Mouse (Mus musculus) CH12.LX (cell line): ENCODE results near the gene Ankrd2. TPM values are rescaled to one million over a fixed set of nuclear protein-coding genes. Genes with fewer than 3 reads are reported as not detected.

Experiments used
- DNase-seq: peaks from one replicate; pipeline ENCODE4 v3.0.0-alpha.2; 2013; ENCODE audit errors: extremely low read depth
- H3K27ac ChIP-seq: 2 replicates; pipeline ENCODE4 v1.5.1; 2012; ENCODE audit warnings: low read depth, mild to moderate bottlenecking, control low read depth, moderate library complexity; ENCODE audit not compliant: insufficient read depth
- H3K27me3 ChIP-seq: replicated peaks from 2 replicates; pipeline ENCODE3; 2012; ENCODE audit warnings: inconsistent platforms
- H3K36me3 ChIP-seq, 2 experiments: replicated peaks in 1 of 2; 2 replicates each; pipeline versions ENCODE3 to v1.6.1; 2012; ENCODE audit warnings: inconsistent platforms in 1 of 2, low read length in 1 of 2, mild to moderate bottlenecking in 1 of 2, mixed read lengths in 1 of 2, moderate library complexity in 1 of 2; ENCODE audit not compliant: control insufficient read depth in 1 of 2, insufficient read depth in 1 of 2
- H3K4me1 ChIP-seq, 2 experiments: 2 replicates each; pipeline ENCODE4 v1.6.1; 2012; ENCODE audit warnings: inconsistent platforms in 1 of 2, moderate library complexity in 1 of 2; ENCODE audit not compliant: insufficient read depth in 2 of 2, control insufficient read depth in 1 of 2
- H3K4me2 ChIP-seq: 2 replicates; pipeline ENCODE4 v1.6.1; 2012; ENCODE audit warnings: low read depth, mild to moderate bottlenecking, control low read depth; ENCODE audit not compliant: poor library complexity, insufficient read depth, severe bottlenecking
- H3K4me3 ChIP-seq, 3 experiments: fragments of 150-350 bp in 1 of 3; sonication (generic) in 1 of 3; replicated peaks in 1 of 3; 2 replicates each; pipeline versions ENCODE3 to v1.5.1; 2011 to 2012; ENCODE audit warnings: low read depth in 2 of 3, low read length in 2 of 3, mild to moderate bottlenecking in 2 of 3, moderate library complexity in 2 of 3, control low read depth in 1 of 3, improper control_type of control experiment in 1 of 3, inconsistent platforms in 1 of 3, mixed read lengths in 1 of 3; ENCODE audit not compliant: poor library complexity in 1 of 3
- H3K79me2 ChIP-seq: replicated peaks from 2 replicates; pipeline ENCODE4 v1.6.1; 2012; ENCODE audit warnings: mild to moderate bottlenecking, moderate library complexity; ENCODE audit not compliant: control insufficient read depth, poor library complexity, insufficient read depth, severe bottlenecking; ENCODE audit errors: extremely low read depth
- H3K9ac ChIP-seq: 2 replicates; pipeline ENCODE4 v1.6.1; 2012; ENCODE audit warnings: low read depth, mild to moderate bottlenecking, control low read depth, moderate library complexity; ENCODE audit not compliant: insufficient read depth
- H3K9me3 ChIP-seq: replicated peaks from 2 replicates; pipeline ENCODE3; 2012; ENCODE audit warnings: low read length, inconsistent platforms, mixed read lengths
- BHLHE40 ChIP-seq: IDR thresholded peaks from 2 replicates; pipeline ENCODE4 v1.6.1; 2011; ENCODE audit warnings: mild to moderate bottlenecking, low read depth, low read length, improper control_type of control experiment
- EP300 ChIP-seq: IDR thresholded peaks from 2 replicates; pipeline ENCODE4 v1.6.1; 2011; ENCODE audit warnings: low read length, improper control_type of control experiment
- ETS1 ChIP-seq: conservative IDR thresholded peaks from 2 replicates; pipeline ENCODE4 v1.6.1; 2012; ENCODE audit warnings: low read depth, mild to moderate bottlenecking, inconsistent platforms, low read length, improper control_type of control experiment, moderate library complexity
- HCFC1 ChIP-seq: IDR thresholded peaks from 2 replicates; pipeline ENCODE4 v1.6.1; 2012; ENCODE audit warnings: low read depth, mild to moderate bottlenecking, inconsistent platforms, low read length, improper control_type of control experiment
- MAFK ChIP-seq: IDR thresholded peaks from 2 replicates; pipeline ENCODE4 v1.6.1; 2011; ENCODE audit warnings: low read length, improper control_type of control experiment; ENCODE audit not compliant: insufficient replicate concordance
- POLR2AphosphoS2 ChIP-seq: IDR thresholded peaks from 2 replicates; pipeline ENCODE4 v1.6.1; 2011; ENCODE audit warnings: low read depth, low read length, improper control_type of control experiment
- RCOR1 ChIP-seq: conservative IDR thresholded peaks from 2 replicates; pipeline ENCODE4 v1.6.1; 2012; ENCODE audit warnings: low read depth, mild to moderate bottlenecking, inconsistent platforms, low read length, improper control_type of control experiment
- SIN3A ChIP-seq: IDR thresholded peaks from 2 replicates; pipeline ENCODE4 v1.6.1; 2012; ENCODE audit warnings: low read length, improper control_type of control experiment, inconsistent platforms
- TBP ChIP-seq: conservative IDR thresholded peaks from 2 replicates; pipeline ENCODE4 v1.6.1; 2011; ENCODE audit warnings: low read depth, low read length, improper control_type of control experiment
- ZC3H11A ChIP-seq: IDR thresholded peaks from 2 replicates; pipeline ENCODE4 v1.6.1; 2012; ENCODE audit warnings: low read depth, mild to moderate bottlenecking, inconsistent platforms, low read length, improper control_type of control experiment
- ZKSCAN1 ChIP-seq: IDR thresholded peaks from 2 replicates; pipeline ENCODE4 v1.6.1; 2012; ENCODE audit warnings: low read depth, inconsistent platforms, low read length, improper control_type of control experiment, borderline replicate concordance
- ZMIZ1 ChIP-seq: IDR thresholded peaks from 2 replicates; pipeline ENCODE4 v1.6.1; 2012; ENCODE audit warnings: low read depth, mild to moderate bottlenecking, inconsistent platforms, low read length, improper control_type of control experiment
- dilution Hi-C: fragments of 300-500 bp; cut with MboI; formaldehyde crosslinking; loops from 2 replicates; pipeline ENCODE4 v1.14.3; 2020; ENCODE audit warnings: low sequenced_read_pairs; ENCODE audit not compliant: extremely low pct_unique_long_range_greater_than_20kb, extremely low pct_ligation_motif_present
- in situ Hi-C: fragments of 300-500 bp; cut with MboI; formaldehyde crosslinking; loops from 3 replicates; pipeline ENCODE4 v1.14.3; 2019; ENCODE audit warnings: low sequenced_read_pairs, low pct_ligation_motif_present, low pct_unique_long_range_greater_than_20kb, mixed read lengths
- polyA plus RNA-seq: library from polyadenylated mRNA; unstranded; fragments of >175 nt; gene quantifications from 2 replicates; pipeline ENCODE4 v1.2.1, GENCODE M21; 2012; ENCODE audit warnings: low read depth; ENCODE audit not compliant: insufficient read length
- total RNA-seq, 2 experiments: library from RNA; depleted of rRNA; stranded (reverse); fragments of 300-350 nt in 1 of 2; fragments of >200 nt in 1 of 2; gene quantifications; 2 replicates each; pipeline ENCODE4 v1.2.3; 2012 to 2014

Gene Ankrd2
- total and polyA plus RNA-seq, 3 experiments, result not detected

DNA sequence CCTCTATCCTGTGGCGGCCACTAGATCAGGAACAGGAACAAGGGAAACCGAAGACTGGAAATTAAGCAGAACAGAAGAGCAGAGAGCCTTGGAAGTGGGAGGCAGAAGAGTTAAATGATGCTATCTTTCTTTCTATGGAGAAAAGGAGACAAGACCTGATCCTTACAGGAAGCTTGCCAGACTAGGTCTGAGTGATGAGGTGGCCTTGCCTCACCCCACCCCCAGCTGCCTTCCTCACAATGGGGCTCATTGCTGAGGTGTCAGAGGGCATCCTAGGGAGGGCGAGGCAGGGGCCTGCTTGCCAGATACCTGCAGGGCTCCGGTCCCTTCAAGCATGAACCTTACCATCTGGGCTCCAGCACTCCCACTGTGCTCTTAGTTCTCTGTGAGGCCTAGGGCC, 16.1 kb downstream of the Ankrd2 start, which contains the start of gene 4933411K16Rik:
TSS of gene 4933411K16Rik (plus strand) at position 301 of the 400 bp plus-strand sequence.
- no peak within 1 kb of the TSS for H3K9ac ChIP-seq
- TF ChIP-seq BHLHE40 (no peak), ZMIZ1 (no peak), ZC3H11A (no peak), SIN3A (no peak), EP300 (no peak), ETS1 (no peak)
- no peak within 1 kb of the TSS for H3K4me3 ChIP-seq
- H3K36me3 ChIP-seq, result no peaks in the 10 kb centered on the region
- dilution Hi-C loops, result no loop called here
- no peak within 1 kb of the TSS for H3K27ac ChIP-seq
- no peak for DNase-seq
- H3K27me3 ChIP-seq, result peaks cover 25% of the 10 kb centered on the region
- H3K4me2 ChIP-seq, result no peak within 1 kb of the TSS
- in situ Hi-C loops, result no loop called here
- no peaks in the 10 kb centered on the region for H3K79me2 ChIP-seq
- H3K9me3 ChIP-seq, result no peaks in the 10 kb centered on the region
- no peaks in the 10 kb centered on the region for H3K4me1 ChIP-seq

DNA sequence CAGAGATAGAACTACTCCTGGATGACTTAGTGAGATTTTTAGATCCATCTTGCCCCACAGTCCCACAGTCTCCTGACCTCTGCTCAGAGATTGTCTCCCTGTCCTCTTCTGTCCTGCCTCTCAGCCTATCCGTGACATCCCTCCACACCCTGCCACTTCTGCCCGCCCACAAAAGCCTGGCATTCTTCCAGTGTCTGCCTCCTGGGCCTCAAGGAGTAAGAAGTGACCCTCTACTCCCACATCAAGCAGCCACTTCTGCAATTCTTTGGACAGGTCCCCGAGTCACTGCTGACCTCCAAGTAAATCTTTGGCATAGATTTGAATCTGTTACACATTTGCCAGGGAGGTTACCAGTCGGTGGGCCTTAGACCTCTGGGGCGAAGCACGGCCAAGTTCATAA, 18.5 kb downstream of the Ankrd2 start:
- in situ Hi-C loops, result no loop called here
- Histone ChIP-seq H3K9ac (no peak overlapping the region), H3K36me3 (no peaks in the 10 kb centered on the region), H3K27ac (no peak overlapping the region), H3K9me3 (no peaks in the 10 kb centered on the region), H3K4me3 (no peak overlapping the region), H3K79me2 (no peaks in the 10 kb centered on the region), H3K4me1 (no peaks in the 10 kb centered on the region), H3K27me3 (peaks cover 34% of the 10 kb centered on the region), H3K4me2 (no peak overlapping the region)
- no peak for TF ChIP-seq MAFK
- no peak for TF ChIP-seq HCFC1
- TF ChIP-seq POLR2AphosphoS2, result no peak
- no peak for DNase-seq
- dilution Hi-C loops, result no loop called here

DNA sequence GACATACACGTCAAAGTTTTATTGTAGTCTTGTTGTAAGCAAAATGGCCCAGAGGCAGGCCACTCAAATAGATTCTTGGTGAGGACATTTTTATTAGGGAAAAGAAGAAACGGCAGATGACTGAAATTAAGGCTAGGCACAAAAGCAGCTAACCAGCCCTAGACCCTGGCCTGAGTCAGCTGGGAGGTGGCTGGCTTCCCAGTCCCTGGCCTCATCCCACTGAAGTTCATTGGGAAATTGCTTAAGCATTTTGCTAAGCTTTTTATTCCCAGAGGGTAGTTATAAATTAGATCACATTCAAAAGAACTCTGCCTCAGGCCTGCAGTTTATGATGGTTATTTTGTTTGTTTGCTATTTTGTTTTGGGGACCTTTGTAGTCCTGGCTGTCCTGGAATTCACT, 20.1 kb downstream of the Ankrd2 start:
- H3K4me1 ChIP-seq, result no peaks in the 10 kb centered on the region
- H3K4me3 ChIP-seq, result no peak overlapping the region
- in situ Hi-C loops, result no loop called here
- no peaks in the 10 kb centered on the region for H3K79me2 ChIP-seq
- peaks cover 43% of the 10 kb centered on the region for H3K27me3 ChIP-seq
- DNase-seq, result no peak
- no peak overlapping the region for H3K4me2 ChIP-seq
- no peaks in the 10 kb centered on the region for H3K36me3 ChIP-seq
- H3K9ac ChIP-seq, result no peak overlapping the region
- no peak for TF ChIP-seq ZKSCAN1
- TF ChIP-seq ZC3H11A, result no peak
- no peak for TF ChIP-seq TBP
- TF ChIP-seq RCOR1, result no peak
- TF ChIP-seq, all 38 proteins: peak for 0
- no peaks in the 10 kb centered on the region for H3K9me3 ChIP-seq
- no peak overlapping the region for H3K27ac ChIP-seq
- dilution Hi-C loops, result no loop called here
